Mouse (Mus musculus) erythroblast, embryonic 14.5 days (primary cell): ENCODE results near the gene Cisd3. TPM values are rescaled to one million over a fixed set of nuclear protein-coding genes. Genes with fewer than 3 reads are reported as not detected.
"Not testable (repeated sequence)": the region's sequence is repeated elsewhere in the genome, so short reads cannot be mapped to it uniquely, and the experiment has no call there.

Experiments
- H3K27me3 ChIP-seq: 2 replicates; pipeline ENCODE4 v1.6.1; 2012; ENCODE audit warnings: inconsistent platforms; ENCODE audit not compliant: control insufficient read depth
- H3K36me3 ChIP-seq: 2 replicates; pipeline ENCODE4 v1.6.1; 2012; ENCODE audit warnings: mild to moderate bottlenecking, inconsistent platforms; ENCODE audit not compliant: control insufficient read depth
- H3K4me1 ChIP-seq: 2 replicates; pipeline ENCODE4 v1.6.1; 2012; ENCODE audit warnings: inconsistent platforms; ENCODE audit not compliant: control insufficient read depth
- H3K4me3 ChIP-seq: replicated peaks from 2 replicates; pipeline ENCODE3; 2012; ENCODE audit warnings: moderate library complexity, mild to moderate bottlenecking, inconsistent platforms
- H3K9me3 ChIP-seq: 2 replicates; pipeline ENCODE4 v1.6.1; 2012; ENCODE audit warnings: low read length, inconsistent platforms, mixed read lengths; ENCODE audit not compliant: control insufficient read depth
- GATA1 ChIP-seq: IDR thresholded peaks from 2 replicates; pipeline ENCODE4 v1.6.1; 2012; ENCODE audit warnings: low read length, inconsistent platforms, mixed read lengths
- TAL1 ChIP-seq: IDR thresholded peaks from 3 replicates; pipeline ENCODE4 v1.6.1; 2012; ENCODE audit warnings: low read length, inconsistent platforms, mixed read lengths
- polyA plus RNA-seq: library from polyadenylated mRNA; stranded (reverse); fragments of >175 nt; gene quantifications from 2 replicates; pipeline ENCODE4 v1.2.3, GENCODE M21; 2012

The Cisd3 gene
- polyA plus RNA-seq, 1 experiment: not detected

GRCm38 (mm10) chr11:97721338-97721737 lies 35.7 kb downstream of the Cisd3 start:
- no peak overlapping the region for H3K4me3 ChIP-seq
- no peaks in the 10 kb centered on the region for H3K27me3 ChIP-seq
- peaks cover 79% of the 10 kb centered on the region for H3K36me3 ChIP-seq
- no peaks in the 10 kb centered on the region for H3K4me1 ChIP-seq
- peaks cover 12% of the 10 kb centered on the region for H3K9me3 ChIP-seq
- TF ChIP-seq TAL1: no peak
- no peak for TF ChIP-seq GATA1

- no peak for TF ChIP-seq TAL1
- TF ChIP-seq GATA1: no peak
- H3K4me3 ChIP-seq: no peak overlapping the region
- peaks cover 12% of the 10 kb centered on the region for H3K9me3 ChIP-seq
- no peaks in the 10 kb centered on the region for H3K27me3 ChIP-seq
- H3K36me3 ChIP-seq: peaks cover 83% of the 10 kb centered on the region
- no peaks in the 10 kb centered on the region for H3K4me1 ChIP-seq
These were observed 38.1 kb downstream of the Cisd3 start for GRCm38 (mm10) chr11:97723709-97724108.

- H3K4me1 ChIP-seq: no peaks in the 10 kb centered on the region
- H3K36me3 ChIP-seq: peaks cover 71% of the 10 kb centered on the region
- H3K27me3 ChIP-seq: no peaks in the 10 kb centered on the region
- no peak overlapping the region for H3K4me3 ChIP-seq
- TF ChIP-seq TAL1 (no peak), GATA1 (no peak)
- no peaks in the 10 kb centered on the region for H3K9me3 ChIP-seq
These were observed 42.7 kb downstream of the Cisd3 start for GRCm38 (mm10) chr11:97728311-97728710.

GRCm38 (mm10) chr11:97728730-97729129 lies 43.1 kb downstream of the Cisd3 start:
- peaks cover 66% of the 10 kb centered on the region for H3K36me3 ChIP-seq
- no peak overlapping the region for H3K4me3 ChIP-seq

DNA sequence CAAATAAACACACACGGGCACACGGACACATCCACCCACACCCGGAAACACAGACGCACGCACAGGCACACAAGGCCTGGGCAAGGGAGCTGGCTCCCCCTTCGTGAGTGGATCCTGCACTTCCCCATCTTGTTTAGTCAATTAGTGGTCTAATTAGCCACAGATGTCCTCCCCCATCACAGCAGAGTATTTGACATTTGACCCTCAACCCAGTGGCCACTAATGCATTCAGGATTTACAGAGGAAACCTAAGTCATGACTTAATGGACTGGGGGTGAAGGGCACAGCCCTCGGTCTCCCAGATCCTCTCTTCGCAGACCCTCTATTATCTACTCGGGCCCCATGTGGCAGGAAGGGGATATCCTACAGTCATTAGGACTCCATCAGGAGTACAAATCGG lies 48.1 kb downstream of the Cisd3 start:
- no peak for TF ChIP-seq GATA1
- TF ChIP-seq TAL1: no peak
- Histone ChIP-seq H3K36me3 (peaks cover 27% of the 10 kb centered on the region), H3K4me3 (no peak overlapping the region), H3K9me3 (no peaks in the 10 kb centered on the region), H3K27me3 (no peaks in the 10 kb centered on the region), H3K4me1 (peaks cover 2% of the 10 kb centered on the region; the same call in 1 of the 2 replicates)

More at GRCm38 (mm10) chr11:97728730-97729129, 43.1 kb downstream of the Cisd3 start:
- Histone ChIP-seq H3K9me3 (no peaks in the 10 kb centered on the region), H3K27me3 (no peaks in the 10 kb centered on the region), H3K4me1 (peaks cover 2% of the 10 kb centered on the region; the same call in 1 of the 2 replicates)
- no peak for TF ChIP-seq TAL1

- not testable (repeated sequence) for H3K4me3 ChIP-seq, H3K9me3 ChIP-seq, H3K4me1 ChIP-seq, H3K27me3 ChIP-seq
- peaks cover 19% of the 10 kb centered on the region for H3K36me3 ChIP-seq
These were observed 49.2 kb downstream of the Cisd3 start for GRCm38 (mm10) chr11:97734810-97735209.

- Histone ChIP-seq H3K27me3 (no peaks in the 10 kb centered on the region), H3K9me3 (no peaks in the 10 kb centered on the region), H3K4me1 (peaks cover 5% of the 10 kb centered on the region), H3K36me3 (peaks cover 9% of the 10 kb centered on the region), H3K4me3 (no peak overlapping the region)
- TF ChIP-seq TAL1: no peak
- TF ChIP-seq GATA1: no peak
These were observed 51.0 kb downstream of the Cisd3 start for GRCm38 (mm10) chr11:97736645-97737044.

- H3K36me3 ChIP-seq: peaks cover 4% of the 10 kb centered on the region
- H3K9me3 ChIP-seq: no peaks in the 10 kb centered on the region
- H3K4me1 ChIP-seq: peaks cover 11% of the 10 kb centered on the region
- no peak for TF ChIP-seq TAL1
- TF ChIP-seq GATA1: no peak
- no peaks in the 10 kb centered on the region for H3K27me3 ChIP-seq
- H3K4me3 ChIP-seq: no peak overlapping the region
These were observed 52.0 kb downstream of the Cisd3 start for GRCm38 (mm10) chr11:97737600-97737999.

Other genes with a start within 250 kb of the Cisd3 start
- not detected in 2 replicates for gene 4933428G20Rik, start 185.5 kb upstream of the Cisd3 start, polyA plus RNA-seq
- gene Srcin1, start 109.6 kb upstream of the Cisd3 start, polyA plus RNA-seq: not detected in 2 replicates
- 0.13 and 0.18 TPM in 2 replicates for gene Epop, start 56.1 kb upstream of the Cisd3 start, polyA plus RNA-seq
- gene Mllt6, start 22.4 kb upstream of the Cisd3 start, polyA plus RNA-seq: 0.05 and 0.07 TPM in 2 replicates
- 0.10 and 0.35 TPM in 2 replicates for gene Pcgf2, start 14.7 kb downstream of the Cisd3 start, polyA plus RNA-seq
- 2.3 and 8.3 TPM in 2 replicates for gene Psmb3, start 17.6 kb downstream of the Cisd3 start, polyA plus RNA-seq
- gene Pip4k2b, start 58.9 kb downstream of the Cisd3 start, polyA plus RNA-seq: 0.17 and 0.28 TPM in 2 replicates
- 1.2 and 1.3 TPM in 2 replicates for gene Cwc25, start 80.7 kb downstream of the Cisd3 start, polyA plus RNA-seq
- gene 1700001P01Rik, start 90.1 kb downstream of the Cisd3 start, polyA plus RNA-seq: not detected in 2 replicates
- gene Rpl23, start 96.6 kb downstream of the Cisd3 start, polyA plus RNA-seq: 22.6 and 32.2 TPM in 2 replicates
- gene Lasp1, start 113.2 kb downstream of the Cisd3 start, polyA plus RNA-seq: 0.41 and 0.56 TPM in 2 replicates
- not detected in 2 replicates for gene B230217C12Rik, start 155.0 kb downstream of the Cisd3 start, polyA plus RNA-seq
- not detected in 2 replicates for gene Fbxo47, start 198.3 kb downstream of the Cisd3 start, polyA plus RNA-seq